Mouse (Mus musculus) intestine, embryonic 14.5 days (tissue): ENCODE data around the gene Olfr311. TPM values are rescaled to one million over a fixed set of nuclear protein-coding genes. Genes with fewer than 3 reads are reported as not detected.
"Not testable (repeated sequence)": the region's sequence is repeated elsewhere in the genome, so short reads cannot be mapped to it uniquely, and the experiment has no call there.

Source experiments
- ATAC-seq: fragments of 200-750 bp; cut with Nextera tagmentation; replicated peaks from 2 replicates; pipeline ENCODE4 v1.8.0; 2017; ENCODE audit warnings: low read depth, moderate number of reproducible peaks, moderate TSS enrichment, moderate library complexity; ENCODE audit not compliant: low FRiP score, low TSS enrichment
- DNase-seq: peaks from one replicate; pipeline ENCODE4 v3.0.0-alpha.2; 2018; ENCODE audit warnings: low spot score
- H3K27ac ChIP-seq: fragments of 300-500 bp; sonication (generic); 2 replicates; pipeline ENCODE4 v1.5.1; 2014; ENCODE audit warnings: low read depth, mild to moderate bottlenecking, control low read depth
- H3K27me3 ChIP-seq: fragments of 300-500 bp; sonication (generic); replicated peaks from 2 replicates; pipeline ENCODE4 v1.6.1; 2014; ENCODE audit warnings: low read length, control low read depth; ENCODE audit not compliant: control insufficient read depth, insufficient read depth
- H3K36me3 ChIP-seq: fragments of 300-500 bp; sonication (generic); 2 replicates; pipeline ENCODE4 v1.6.1; 2014; ENCODE audit warnings: low read length, control low read depth; ENCODE audit not compliant: control insufficient read depth, insufficient read depth
- H3K4me1 ChIP-seq: fragments of 300-500 bp; sonication (generic); replicated peaks from 2 replicates; pipeline ENCODE4 v1.6.1; 2014; ENCODE audit warnings: low read length, control low read depth, mixed read lengths; ENCODE audit not compliant: control insufficient read depth, insufficient read depth
- H3K4me2 ChIP-seq: fragments of 300-500 bp; sonication (generic); 2 replicates; pipeline ENCODE4 v1.6.1; 2014; ENCODE audit warnings: low read length
- H3K4me3 ChIP-seq: fragments of 300-500 bp; sonication (generic); 2 replicates; pipeline ENCODE4 v1.5.1; 2014; ENCODE audit warnings: low read depth, low read length, control low read depth, mixed read lengths
- H3K9ac ChIP-seq: fragments of 300-500 bp; sonication (generic); 2 replicates; pipeline ENCODE4 v1.6.1; 2014; ENCODE audit warnings: mild to moderate bottlenecking, low read length
- H3K9me3 ChIP-seq: fragments of 300-500 bp; sonication (generic); 2 replicates; pipeline ENCODE4 v1.6.1; 2016; ENCODE audit warnings: low read length, control low read depth; ENCODE audit not compliant: control insufficient read depth
- WGBS: fragments of 180-500 bp; shearing (Covaris S2); extraction: QIAGEN DNeasy Blood & Tissue Kit; methylation state at CpG from one replicate; pipeline ENCODE4 v1.1.7; 2014; 5-methylcytosine and 5-hydroxymethylcytosine counted together
- polyA plus RNA-seq: library from polyadenylated mRNA; unstranded; fragments of >200 nt; fragmentation: Nextera tagmentation; extraction: Ambion mirVana; gene quantifications from 2 replicates; pipeline ENCODE4 v1.2.1, GENCODE M21; 2014

The Olfr311 gene
- polyA plus RNA-seq, 1 experiment from 2014 or later = not detected

- no peaks in the 10 kb centered on the region for H3K27me3 ChIP-seq
- peak overlapping the region; percentile 47; the same call in 1 of the 2 replicates for H3K27ac ChIP-seq
- no peak overlapping the region for H3K4me3 ChIP-seq
- 0 out of 2 replicates have a peak overlapping the region, but pooled peaks have one; percentile 11 for H3K4me2 ChIP-seq
- H3K9ac ChIP-seq = no peak overlapping the region
- peaks cover 11% of the 10 kb centered on the region for H3K4me1 ChIP-seq
- ATAC-seq (peak; percentile 80), DNase-seq (no peak)
- H3K36me3 ChIP-seq = no peaks in the 10 kb centered on the region
- WGBS = 34% methylated on average over 2 of the region's 2 CpGs
- H3K9me3 ChIP-seq = no peaks in the 10 kb centered on the region
Measured at GRCm38 (mm10) chr11:58804393-58804792, 34.7 kb upstream of the Olfr311 start.

- Histone ChIP-seq H3K4me2 (no peak overlapping the region), H3K36me3 (no peaks in the 10 kb centered on the region), H3K27ac (no peak overlapping the region), H3K4me3 (no peak overlapping the region), H3K9ac (no peak overlapping the region), H3K27me3 (no peaks in the 10 kb centered on the region), H3K9me3 (no peaks in the 10 kb centered on the region), H3K4me1 (no peaks in the 10 kb centered on the region)
- DNase-seq (no peak), ATAC-seq (no peak)
- 4% methylated on average over 1 of the region's 1 CpGs for WGBS
Measured at GRCm38 (mm10) chr11:58812001-58812400, 27.1 kb upstream of the Olfr311 start.

GRCm38 (mm10) chr11:58814700-58815099 is 24.4 kb upstream of the Olfr311 start, which contains the start of gene Olfr313:
Olfr313 (plus strand) TSS chr11:58815000.
- H3K9ac ChIP-seq, ATAC-seq, H3K27me3 ChIP-seq, DNase-seq, H3K4me1 ChIP-seq, H3K9me3 ChIP-seq, H3K36me3 ChIP-seq, H3K4me2 ChIP-seq, H3K27ac ChIP-seq, H3K4me3 ChIP-seq: not testable (repeated sequence)
- 54% methylated on average over 1 of the region's 1 CpGs for WGBS

- no peak for DNase-seq
- no peaks in the 10 kb centered on the region for H3K36me3 ChIP-seq
- H3K9me3 ChIP-seq = no peaks in the 10 kb centered on the region
- H3K27ac ChIP-seq = no peak overlapping the region
- ATAC-seq = no peak
- no peak overlapping the region for H3K9ac ChIP-seq
- no peaks in the 10 kb centered on the region for H3K27me3 ChIP-seq
- H3K4me2 ChIP-seq = no peak overlapping the region
- WGBS = 79% methylated on average over 1 of the region's 1 CpGs
- no peak overlapping the region for H3K4me3 ChIP-seq
- H3K4me1 ChIP-seq = no peaks in the 10 kb centered on the region
Measured at GRCm38 (mm10) chr11:58815676-58816075, 23.4 kb upstream of the Olfr311 start.

GRCm38 (mm10) chr11:58828937-58829336 is 10.1 kb upstream of the Olfr311 start, which contains the start of gene Olfr312:
Olfr312 (plus strand) TSS chr11:58829237.
- H3K9me3 ChIP-seq, H3K27ac ChIP-seq, DNase-seq, H3K27me3 ChIP-seq, H3K36me3 ChIP-seq, H3K4me3 ChIP-seq, ATAC-seq, H3K4me1 ChIP-seq, H3K4me2 ChIP-seq, H3K9ac ChIP-seq: not testable (repeated sequence)

- DNase-seq (no peak), ATAC-seq (no peak)
- H3K4me2 ChIP-seq = no peak overlapping the region
- no peak overlapping the region for H3K27ac ChIP-seq
- no peaks in the 10 kb centered on the region for H3K36me3 ChIP-seq
- 75% methylated on average over 3 of the region's 3 CpGs for WGBS
- H3K4me1 ChIP-seq = no peaks in the 10 kb centered on the region
- H3K4me3 ChIP-seq = no peak overlapping the region
- no peaks in the 10 kb centered on the region for H3K27me3 ChIP-seq
- H3K9ac ChIP-seq = no peak overlapping the region
- H3K9me3 ChIP-seq = no peaks in the 10 kb centered on the region
Measured at GRCm38 (mm10) chr11:58829764-58830163, 9.3 kb upstream of the Olfr311 start.

- not testable (repeated sequence) for DNase-seq, H3K27me3 ChIP-seq, H3K9me3 ChIP-seq, H3K36me3 ChIP-seq, H3K4me2 ChIP-seq, H3K27ac ChIP-seq, H3K4me3 ChIP-seq, H3K9ac ChIP-seq, ATAC-seq, H3K4me1 ChIP-seq
- whole genome bisulfite sequencing = 68% methylated on average over 3 of the region's 3 CpGs
Measured at GRCm38 (mm10) chr11:58832541-58832940, 6.5 kb upstream of the Olfr311 start.

GRCm38 (mm10) chr11:58846919-58847461 is 7.9 kb downstream of the Olfr311 start, which contains the start of gene Gm12258:
Gm12258 (plus strand) TSS chr11:58847158.
- Histone ChIP-seq H3K9ac (peak within 1 kb of the TSS; percentile 79), H3K36me3 (peaks cover 23% of the 10 kb centered on the region), H3K9me3 (no peaks in the 10 kb centered on the region), H3K27me3 (no peaks in the 10 kb centered on the region), H3K4me1 (peaks cover 6% of the 10 kb centered on the region), H3K27ac (no peak within 1 kb of the TSS), H3K4me3 (peak within 1 kb of the TSS; percentile 85), H3K4me2 (peak within 1 kb of the TSS; percentile 84)
- WGBS = under 1% methylated on average over 24 of the region's 24 CpGs
- ATAC-seq = peak; percentile 100
- peak; percentile 88 for DNase-seq

- Histone ChIP-seq H3K4me2 (peak overlapping the region; percentile 84), H3K9ac (peak overlapping the region; percentile 79), H3K27me3 (no peaks in the 10 kb centered on the region), H3K4me3 (peak overlapping the region; percentile 85), H3K36me3 (peaks cover 23% of the 10 kb centered on the region), H3K27ac (no peak overlapping the region), H3K9me3 (no peaks in the 10 kb centered on the region), H3K4me1 (peaks cover 6% of the 10 kb centered on the region)
- ATAC-seq (no peak), DNase-seq (no peak)
- 48% methylated on average over 9 of the region's 9 CpGs for WGBS
Measured at GRCm38 (mm10) chr11:58847636-58848035, 8.6 kb downstream of the Olfr311 start.
